Mouse (Mus musculus) CD4-positive, CD25-positive, alpha-beta regulatory T cell, adult 2 months (primary cell): ENCODE measurements around the gene Nfix.

ENCODE experiments used
- DNase-seq: peaks from one replicate; pipeline ENCODE4 v3.0.0-alpha.2; 2012; ENCODE audit warnings: low read depth, low spot score

Gene Nfix

DNA sequence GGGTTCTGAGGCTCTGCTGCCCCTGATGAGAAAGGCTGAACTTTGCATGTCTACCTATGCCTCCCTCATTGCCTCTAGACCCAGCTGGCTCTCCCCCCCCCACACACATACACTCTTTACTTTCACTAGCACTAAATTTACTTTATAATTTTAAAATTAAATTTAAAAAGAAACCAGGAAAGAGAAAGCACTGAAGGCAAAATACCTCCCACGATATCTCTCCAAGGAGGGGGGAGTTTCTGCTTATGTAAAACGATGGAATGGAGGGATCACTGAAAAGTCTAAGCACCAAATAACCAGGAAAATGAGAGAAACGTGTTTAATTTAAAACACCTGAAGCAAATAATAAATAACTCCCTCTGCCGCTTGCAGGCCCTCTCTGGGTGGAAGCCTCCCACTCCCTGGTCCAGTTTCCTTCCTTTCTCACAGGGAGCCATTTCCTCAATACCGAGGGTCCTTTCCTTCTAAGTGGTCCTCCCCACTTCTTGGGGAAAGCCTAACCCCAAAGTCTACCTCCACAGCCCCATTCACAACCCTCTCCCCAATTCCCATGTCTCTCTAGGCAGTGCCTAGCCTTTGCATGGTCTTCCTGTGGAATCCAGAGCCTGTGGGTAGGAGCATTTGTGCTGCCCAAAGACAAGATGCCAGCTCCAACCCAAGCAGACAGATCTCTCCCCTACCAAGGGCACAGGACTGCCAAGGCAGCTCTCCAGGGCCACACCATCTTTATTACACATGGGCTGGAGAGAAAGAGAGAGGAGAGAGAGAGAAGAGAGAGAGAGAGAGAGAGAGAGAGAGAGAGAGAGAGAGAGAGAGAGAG lies 18.2 kb downstream of the Nfix start:
- DNase-seq: no peak

DNA sequence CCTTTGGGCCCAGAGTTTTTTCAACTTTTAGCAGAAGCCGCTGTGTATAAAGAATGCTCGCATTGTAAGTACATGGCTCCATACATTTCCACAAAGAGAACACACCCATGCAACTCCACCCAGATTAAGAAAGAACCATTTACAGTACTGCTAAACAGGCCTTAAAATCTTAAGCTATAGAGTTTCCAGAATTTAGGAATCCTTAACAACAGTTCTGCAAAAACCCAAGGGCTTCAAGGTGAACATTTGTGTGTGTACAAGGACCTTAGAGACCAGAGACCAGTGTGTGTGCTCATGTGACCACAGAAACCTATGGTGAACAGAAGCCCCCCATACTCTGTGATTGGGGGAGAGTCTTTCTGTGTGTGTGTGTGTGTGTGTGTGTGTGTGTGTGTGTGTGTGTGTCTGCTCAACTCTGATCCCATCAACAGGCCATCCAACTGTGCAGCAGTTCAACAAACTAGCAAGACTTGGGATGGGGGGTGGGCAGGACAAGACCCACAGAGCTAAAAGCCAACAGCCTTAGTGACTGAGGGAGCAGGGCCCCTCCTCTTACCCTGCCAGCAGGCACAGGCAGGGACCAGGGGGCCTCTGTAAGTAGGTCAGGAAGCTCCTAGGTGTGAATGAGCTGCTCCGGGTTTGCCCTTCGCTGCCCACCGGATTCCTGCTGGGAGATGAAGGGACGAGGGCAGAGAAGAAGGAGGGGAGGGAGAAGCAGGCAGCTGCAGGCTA lies 19.0 kb downstream of the Nfix start:
- no peak for DNase-seq

DNA sequence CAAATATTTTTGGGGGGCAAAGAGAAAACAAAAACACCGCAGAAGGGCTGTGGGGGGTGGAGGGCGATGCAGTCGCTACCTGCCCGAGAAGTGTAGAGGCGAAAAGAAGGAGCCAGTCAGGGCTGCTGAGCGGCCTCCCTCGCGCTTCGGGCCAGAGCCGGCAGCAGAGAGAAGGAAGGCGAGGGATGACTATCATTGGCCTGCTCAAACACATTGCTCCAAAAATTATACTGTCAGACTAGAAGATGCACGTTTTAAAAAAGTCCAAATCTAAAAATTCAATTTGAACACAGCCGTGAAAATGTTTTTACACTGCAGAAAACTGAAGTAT lies 20.0 kb downstream of the Nfix start:
- DNase-seq: no peak

DNA sequence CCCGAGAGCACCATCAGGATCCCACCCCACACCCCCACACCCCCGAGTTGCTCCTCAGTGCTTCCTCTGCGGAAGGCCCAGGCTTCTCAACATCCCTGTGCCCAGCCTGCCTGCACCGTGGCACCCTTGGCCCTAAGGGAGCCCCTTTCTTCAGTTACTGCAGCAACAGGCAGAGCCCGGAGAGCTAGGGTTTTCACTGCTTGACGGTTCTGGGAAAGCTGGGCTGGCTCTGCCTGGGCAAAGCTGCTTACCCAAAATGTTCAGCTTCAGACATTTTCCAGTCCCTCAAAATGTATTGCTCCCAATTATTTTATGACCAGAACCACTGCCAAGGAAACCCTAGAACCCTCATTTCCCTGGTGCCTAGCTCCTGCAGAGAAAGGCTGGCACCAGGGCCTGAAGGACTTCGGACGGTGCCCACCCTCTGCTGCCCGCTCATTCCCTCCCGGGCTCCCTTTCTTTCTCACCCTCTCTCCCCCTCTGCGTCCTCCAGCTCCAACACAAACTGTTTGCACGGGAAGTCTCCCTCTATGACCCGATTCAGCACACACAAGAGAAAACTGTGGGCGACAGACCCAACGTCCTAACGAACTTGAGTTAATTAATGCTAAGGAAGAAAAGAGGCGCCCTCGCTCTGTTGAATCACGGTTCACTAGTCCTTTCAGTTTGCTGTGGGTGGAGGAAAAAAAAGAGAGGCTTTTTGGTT lies 20.5 kb downstream of the Nfix start:
- no peak for DNase-seq

DNA sequence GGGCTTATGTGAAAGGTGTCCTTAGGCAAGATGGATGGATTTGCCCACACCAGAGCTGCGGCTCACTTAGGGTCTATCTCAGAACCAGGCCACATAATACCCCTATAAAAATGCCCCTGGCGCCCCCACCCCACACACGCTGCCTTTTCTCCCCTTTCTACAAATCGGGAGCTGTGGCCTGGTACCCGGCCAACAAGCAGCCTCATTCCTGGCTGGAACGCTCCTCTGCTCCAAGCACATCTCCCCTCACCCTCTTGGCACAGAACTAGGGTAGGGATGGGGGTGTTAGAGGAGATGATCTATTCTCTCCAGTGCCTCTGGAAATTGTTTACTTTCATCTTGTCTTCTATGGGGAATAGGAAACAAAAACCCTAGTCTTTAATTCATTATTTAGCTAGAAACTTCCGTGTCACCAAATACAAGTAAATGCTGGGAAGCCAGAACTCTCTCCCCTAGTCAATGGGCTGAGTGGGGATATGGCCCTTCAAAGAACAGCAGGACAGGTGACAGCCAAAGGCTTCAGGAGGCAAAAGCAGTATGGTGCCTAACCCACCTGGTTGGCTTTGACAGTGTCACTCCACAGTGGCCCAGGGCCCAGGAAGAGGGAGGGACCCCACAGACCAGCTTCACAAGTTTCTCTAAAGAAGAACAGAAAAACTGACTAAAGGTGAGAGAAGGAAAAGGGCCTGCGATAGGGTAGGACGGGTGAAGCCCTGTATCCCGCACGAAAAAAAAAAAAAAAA lies 21.3 kb downstream of the Nfix start:
- no peak for DNase-seq

DNA sequence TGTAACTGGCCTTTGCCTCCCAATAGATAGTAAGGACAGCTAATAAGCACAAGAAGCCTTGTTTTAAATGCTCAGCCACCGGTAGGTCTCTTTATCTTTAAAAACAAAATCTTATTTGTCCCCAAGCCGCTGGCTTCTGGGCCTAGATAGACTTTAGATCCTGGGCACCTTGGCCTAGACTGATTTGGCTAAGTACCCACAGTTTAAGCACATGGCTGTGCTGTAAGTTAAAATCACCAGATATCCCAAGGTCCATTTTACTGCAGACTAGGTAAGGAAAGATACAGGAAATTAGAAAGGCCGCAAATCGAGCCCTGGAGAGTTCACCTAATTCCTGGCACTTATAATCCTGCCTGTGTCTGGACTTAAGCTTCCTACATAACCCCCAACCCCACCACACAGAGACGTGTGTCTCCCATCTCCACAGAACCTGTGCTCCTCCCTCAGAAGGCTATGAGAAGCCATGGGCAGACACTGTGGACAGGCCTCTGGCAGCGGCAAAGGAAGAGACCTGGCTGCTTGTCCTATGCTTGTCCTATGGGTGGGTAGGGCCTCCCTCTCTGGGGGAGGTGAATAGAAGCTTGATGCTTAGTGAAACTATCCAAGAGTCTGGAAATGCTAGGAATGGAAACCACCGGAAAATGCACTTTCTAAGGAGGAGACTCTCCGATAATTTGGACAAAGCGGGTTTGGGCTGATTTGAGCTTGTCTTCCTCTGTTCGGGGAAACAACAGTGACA lies 22.1 kb downstream of the Nfix start:
- DNase-seq: no peak

DNA sequence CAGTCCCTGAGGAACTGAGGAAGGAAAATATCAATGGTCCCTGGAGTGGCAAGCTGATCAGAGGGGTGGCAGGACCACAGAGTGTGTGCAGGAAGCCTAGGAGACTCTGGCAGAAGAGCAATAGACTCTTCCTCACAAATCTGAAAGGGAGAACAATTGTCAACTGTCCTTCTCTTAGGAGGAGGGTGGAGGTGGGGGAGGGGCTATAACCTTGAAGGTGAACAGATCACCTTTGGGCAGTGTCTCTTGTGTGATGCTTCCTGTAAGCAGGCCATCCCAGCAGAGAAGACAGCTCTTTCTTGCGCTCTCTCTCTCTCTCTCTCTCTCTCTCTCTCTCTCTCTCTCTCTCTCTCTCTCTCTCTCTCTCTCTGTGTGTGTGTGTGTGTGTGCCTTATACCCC lies 23.6 kb downstream of the Nfix start:
- DNase-seq: no peak

DNA sequence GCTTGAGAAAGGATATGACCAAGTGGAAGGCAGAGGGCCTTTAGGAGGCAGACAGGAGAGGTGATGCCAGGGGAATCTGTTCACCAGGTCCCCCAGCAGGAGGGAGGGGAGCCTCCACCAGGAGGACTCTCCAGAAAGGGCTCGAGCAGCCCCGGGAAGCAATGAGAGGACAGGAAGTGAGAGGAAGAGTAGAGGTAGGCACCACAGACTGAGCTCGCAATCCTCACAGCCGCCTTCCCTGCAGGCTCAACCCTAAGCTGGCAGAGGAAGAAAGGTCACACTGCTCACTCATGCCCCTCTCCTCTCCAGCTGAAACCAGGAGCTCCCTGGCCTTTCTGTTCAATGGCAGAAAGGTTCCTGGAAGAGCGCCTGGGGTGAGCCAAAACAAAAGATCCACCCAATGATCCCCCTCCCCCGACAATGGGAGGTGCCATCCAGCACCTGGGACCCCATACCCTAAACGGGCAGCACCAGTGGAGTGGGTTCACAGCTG lies 24.5 kb downstream of the Nfix start:
- DNase-seq: no peak

DNA sequence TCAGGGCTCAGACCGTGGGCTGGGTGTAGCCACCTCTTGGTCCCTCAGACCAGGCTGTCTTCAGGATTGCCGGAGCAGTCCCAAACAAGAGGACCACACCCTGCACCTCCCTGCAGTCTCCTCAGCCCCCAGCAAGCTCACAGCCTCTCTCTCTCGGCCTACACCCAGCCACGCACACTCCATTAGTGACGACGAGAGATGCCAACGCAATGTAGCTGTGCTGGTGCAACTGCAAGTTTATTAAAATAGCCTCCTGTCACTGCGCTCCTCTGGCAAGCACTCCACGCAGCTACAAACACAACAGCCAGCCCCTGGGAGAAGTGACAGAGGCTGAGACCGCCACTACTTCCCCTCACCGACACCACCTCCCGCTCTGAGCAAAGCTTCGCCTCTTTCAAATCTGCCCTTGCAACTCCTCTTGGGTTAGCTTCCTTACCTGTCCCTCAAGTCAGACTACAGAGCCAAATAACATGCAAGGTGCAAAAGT lies 25.0 kb downstream of the Nfix start:
- DNase-seq: no peak

DNA sequence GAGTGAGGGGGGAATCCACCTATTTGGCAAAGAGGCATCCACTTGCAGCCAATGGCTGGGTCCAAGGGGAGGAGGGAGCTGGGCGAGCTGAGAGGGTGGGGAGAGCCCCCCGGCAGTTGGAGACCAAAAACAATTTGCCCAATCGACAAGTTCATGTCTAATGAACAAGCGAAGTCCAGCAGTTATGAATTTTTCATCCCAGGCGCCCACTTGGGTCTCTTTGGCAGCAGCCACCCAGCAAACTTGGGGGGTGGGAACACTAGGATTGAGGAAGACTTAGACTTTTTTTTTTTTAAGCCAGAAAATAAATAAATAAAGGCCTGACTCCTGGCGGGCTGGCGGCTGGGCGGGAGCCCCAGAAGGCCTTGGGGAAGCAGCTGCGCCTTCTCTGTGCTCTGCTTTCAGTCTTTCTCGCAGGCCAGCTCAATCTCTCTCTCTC lies 25.7 kb downstream of the Nfix start:
- DNase-seq: no peak

DNA sequence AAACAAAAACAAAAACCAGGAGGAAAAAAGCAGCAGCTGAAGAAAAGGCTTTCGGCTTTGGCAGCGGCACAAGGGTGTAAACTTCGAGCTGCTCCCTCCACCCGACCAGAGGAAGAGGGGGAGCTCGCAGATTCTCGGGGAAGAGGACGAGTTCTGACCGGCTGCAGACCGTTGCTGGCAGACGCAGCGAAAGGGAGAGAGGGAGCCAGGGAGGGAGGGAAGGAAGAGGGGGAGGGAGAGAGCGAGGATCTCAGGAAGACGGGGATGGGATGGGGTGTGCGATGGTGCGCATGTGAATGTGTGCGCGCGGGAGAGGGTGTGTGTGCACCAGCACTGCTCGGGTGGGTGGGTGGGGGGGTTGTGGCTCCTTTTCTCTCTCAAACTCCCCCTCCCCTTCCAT lies 26.3 kb downstream of the Nfix start:
- DNase-seq: peak; percentile 11

DNA sequence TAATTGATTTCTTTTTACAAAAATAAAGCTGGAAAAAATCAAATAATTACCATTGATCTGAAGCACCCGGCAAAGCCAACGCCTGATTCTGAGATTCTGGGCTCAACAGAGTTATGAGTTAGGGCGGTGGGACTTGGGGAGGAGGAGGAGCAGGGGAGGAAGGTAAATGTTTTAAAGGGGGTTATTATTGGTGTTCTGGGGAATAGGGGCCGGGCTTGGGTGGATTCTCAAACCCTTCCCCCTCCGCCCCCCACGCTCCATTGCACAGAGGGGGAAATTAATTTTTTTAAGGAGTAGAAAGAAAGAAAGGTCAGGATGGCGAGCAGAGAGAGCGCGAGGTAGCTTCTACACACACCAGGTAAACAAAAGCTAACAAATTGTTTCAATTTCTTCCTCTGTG lies 26.8 kb downstream of the Nfix start:
- DNase-seq: no peak

DNA sequence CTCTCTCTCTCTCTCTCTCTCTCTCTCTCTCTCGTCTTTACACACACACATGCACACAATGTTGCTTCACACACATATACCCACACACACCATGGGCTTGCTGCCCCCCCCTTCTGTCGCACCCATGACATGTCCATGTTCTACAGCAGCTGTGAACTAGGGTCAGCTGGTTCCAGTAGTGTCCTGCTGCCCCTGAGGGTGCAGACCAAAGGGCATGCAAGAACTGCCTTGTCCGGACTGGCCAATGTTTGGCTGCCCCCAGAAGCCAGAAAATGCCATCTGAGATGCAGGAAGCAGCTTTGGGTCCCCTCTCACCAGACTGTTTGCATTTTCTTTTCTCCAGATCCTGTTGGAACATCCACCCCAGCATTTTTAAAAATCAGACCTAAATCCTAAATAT lies 27.5 kb downstream of the Nfix start:
- DNase-seq: no peak

DNA sequence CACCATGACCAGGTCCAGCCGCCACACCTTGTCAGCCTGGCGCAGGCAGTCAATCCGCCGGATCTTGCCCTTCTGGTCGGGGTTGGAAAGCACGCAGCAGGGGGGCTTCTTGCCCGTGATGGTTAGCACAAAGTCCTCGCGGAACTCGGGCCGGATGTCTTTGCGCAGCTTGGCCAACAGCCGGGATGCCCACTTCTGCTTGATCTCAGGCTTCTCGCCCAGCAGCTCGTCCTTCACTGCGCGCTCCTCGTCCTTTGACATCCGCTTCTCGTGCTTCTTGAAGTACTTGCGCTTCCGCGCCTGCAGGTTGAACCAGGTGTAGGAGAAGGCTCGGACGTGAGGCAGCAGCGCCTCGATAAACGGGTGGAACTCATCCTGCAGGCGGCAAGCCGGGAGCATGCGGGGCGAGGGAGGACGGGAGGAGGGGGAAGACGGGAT lies 28.2 kb downstream of the Nfix start:
- DNase-seq: peak; percentile 12

DNA sequence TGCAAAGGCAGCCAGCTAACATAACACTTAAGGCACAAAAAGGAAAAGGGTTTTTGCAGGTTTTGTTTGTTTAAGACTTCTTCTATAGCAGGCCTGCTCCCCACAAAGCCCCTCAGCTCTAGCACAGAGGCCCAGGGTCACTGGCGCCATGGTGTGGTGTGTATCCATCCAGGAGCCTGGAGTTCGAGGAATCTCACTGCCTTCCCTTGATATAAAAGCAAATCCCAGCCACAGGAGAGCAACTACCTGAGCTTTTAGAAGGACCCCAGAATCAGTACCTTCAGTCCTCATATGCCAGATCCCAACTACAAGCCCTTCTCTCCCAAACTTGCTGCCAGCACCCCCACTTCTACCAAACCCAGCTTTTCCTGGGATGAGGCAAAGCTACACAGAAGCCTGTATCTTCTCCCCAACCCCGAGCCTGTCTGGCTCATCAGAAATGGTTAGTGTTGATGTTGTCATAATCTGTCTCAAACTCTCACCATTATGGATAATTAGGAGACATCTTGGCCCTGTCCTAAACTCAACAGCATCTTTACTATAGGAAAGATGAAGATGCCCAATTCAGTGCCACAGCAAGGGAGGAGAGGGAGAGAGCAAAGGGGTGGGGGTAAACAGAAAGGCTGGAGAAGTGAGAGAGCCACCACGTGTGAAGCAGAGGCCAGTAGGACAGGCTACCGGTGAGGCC lies 29.0 kb downstream of the Nfix start:
- DNase-seq: no peak

DNA sequence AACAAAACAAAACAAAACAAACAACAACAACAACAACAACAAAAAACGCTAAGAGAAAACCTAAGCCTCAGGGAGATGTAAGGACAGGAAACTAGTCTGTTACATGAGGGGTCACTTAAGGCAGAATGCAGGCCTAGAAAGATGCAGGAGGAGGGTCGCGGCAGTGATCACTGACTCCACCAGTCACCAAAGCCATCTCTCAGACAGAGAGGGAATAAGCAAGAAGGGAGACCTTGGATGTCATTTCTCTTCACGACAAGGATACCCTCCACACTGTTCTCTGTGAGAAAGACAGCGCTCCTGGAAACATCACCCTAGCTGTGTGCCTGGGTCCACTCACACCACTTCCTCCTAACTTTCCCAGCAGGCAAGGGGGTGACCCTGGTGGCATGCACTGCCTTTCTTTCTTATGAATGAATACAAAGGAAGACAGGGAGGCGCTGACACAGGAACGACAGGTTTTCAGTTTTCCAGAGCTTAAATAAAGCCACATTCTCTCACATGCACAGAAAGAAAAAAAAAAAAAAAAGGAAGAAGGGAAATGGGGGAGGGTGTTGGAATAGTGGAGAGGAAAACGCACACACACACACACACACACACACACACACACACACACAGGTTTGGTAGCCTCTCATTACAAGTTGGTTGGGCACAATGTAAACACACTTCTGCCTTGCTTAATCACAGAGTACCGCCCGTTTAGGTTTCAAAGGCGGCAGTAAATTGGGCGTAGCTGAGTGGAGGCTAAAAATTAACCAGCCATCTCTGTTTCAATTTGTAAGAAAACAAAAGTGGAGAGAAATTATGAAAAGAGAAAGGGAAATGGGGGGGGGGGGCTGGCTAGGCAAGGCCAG lies 29.8 kb downstream of the Nfix start:
- DNase-seq: no peak

DNA sequence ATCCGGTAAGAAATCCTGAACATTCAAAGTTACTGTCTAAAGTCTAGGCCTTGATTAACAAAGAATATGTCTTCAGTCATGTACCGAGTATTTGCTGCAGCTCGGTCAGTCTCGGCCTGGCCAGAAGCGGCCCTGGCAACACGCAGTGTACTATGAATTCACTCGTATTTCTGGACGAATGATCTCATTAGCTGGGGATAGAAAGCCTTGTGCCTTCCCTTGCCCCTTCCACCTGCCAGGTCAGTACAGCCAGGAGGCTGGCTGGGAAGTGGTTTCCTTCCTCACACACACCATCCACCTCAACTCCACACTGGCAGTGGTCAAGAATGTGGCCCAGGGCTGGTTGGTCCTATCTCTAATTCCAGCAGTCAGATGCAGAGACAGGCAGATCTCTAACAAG lies 30.8 kb downstream of the Nfix start:
- no peak for DNase-seq

DNA sequence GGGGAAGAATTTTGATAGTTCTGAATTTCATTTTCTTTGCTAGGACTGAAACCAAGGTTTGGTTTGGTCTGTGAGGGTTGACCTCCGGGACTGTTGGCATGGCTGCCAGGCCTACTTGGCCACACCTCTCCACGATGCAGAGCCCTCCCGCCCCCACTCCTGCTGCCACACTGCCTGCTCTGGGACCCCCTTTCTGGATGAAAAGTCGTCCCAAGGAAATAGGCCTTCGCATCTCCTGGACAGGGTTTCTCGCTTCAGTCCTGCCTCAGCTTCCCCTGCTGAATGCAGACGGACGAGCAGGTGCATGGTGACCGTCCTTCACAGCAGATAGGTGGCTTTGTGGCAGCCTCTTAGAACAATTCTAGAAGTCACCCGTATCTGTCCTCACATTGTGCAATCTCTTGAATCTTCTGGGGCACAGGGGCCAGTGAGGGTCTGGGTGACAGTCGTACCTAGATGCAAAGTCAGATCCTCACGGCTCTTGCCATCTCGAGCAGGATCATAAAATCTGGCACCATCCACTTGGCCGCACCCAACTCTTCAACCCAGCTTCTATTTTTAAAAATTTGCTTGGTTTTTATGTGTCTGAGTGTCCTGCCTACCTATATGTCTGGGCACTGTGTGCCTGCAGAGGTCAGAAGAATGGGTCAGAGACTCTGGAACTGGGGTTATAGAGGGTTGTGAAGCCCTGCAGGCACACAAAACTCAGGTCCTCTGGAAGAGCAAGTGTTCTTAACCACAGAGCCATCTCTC lies 31.6 kb downstream of the Nfix start:
- DNase-seq: no peak

DNA sequence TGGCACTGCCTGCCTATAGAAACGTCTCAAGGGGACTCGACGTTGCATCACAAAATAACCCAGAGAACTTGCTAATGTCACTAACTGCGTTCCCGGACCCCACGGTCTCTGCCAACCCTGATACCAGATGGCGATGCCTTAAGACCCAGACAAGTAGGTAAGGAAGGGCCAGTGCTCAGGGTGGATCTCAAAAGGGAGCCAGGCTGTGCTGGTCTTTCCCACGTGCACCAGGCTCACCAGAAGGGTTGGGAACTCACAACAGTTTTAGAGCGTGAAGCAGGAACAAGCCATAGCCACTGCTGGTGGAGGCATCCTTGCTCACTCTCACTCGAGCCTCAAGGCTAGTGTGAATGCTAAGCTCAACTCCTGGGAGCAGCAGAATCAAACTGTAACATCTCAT lies 32.9 kb downstream of the Nfix start:
- no peak for DNase-seq
